Mouse (Mus musculus) limb, embryonic 14.5 days (tissue): ENCODE results near the gene Gm20388. TPM values are rescaled to one million over a fixed set of nuclear protein-coding genes. Genes with fewer than 3 reads are reported as not detected.

ENCODE experiments used
- ATAC-seq: fragments of 200-750 bp; cut with Nextera tagmentation; 2 replicates; pipeline ENCODE4 v1.8.0; 2017; ENCODE audit warnings: low read depth, moderate number of reproducible peaks, moderate TSS enrichment; ENCODE audit not compliant: low FRiP score
- DNase-seq: peaks from one replicate; pipeline ENCODE4 v3.0.0-alpha.2; 2015; ENCODE audit warnings: low spot score
- H3K27ac ChIP-seq: fragments of 300-500 bp; sonication (generic); replicated peaks from 2 replicates; pipeline ENCODE4 v1.5.1; 2014; ENCODE audit warnings: low read depth, mild to moderate bottlenecking, low read length, moderate library complexity, mixed read lengths
- H3K27me3 ChIP-seq: fragments of 300-500 bp; sonication (generic); 2 replicates; pipeline ENCODE4 v1.6.1; 2014; ENCODE audit warnings: low read length, mixed read lengths; ENCODE audit not compliant: control insufficient read depth, insufficient read depth
- H3K36me3 ChIP-seq: fragments of 300-500 bp; sonication (generic); 2 replicates; pipeline ENCODE4 v1.6.1; 2014; ENCODE audit warnings: mild to moderate bottlenecking, low read length, moderate library complexity, mixed read lengths; ENCODE audit not compliant: control insufficient read depth, insufficient read depth
- H3K4me1 ChIP-seq: fragments of 300-500 bp; sonication (generic); 2 replicates; pipeline ENCODE4 v1.6.1; 2014; ENCODE audit warnings: antibody characterized with exemption, low read length, mixed read lengths; ENCODE audit not compliant: control insufficient read depth, insufficient read depth
- H3K4me2 ChIP-seq: fragments of 300-500 bp; sonication (generic); replicated peaks from 2 replicates; pipeline ENCODE4 v1.6.1; 2014; ENCODE audit warnings: low read depth, mild to moderate bottlenecking, low read length, moderate library complexity; ENCODE audit not compliant: severe bottlenecking
- H3K4me3 ChIP-seq: fragments of 300-500 bp; sonication (generic); replicated peaks from 2 replicates; pipeline ENCODE4 v1.5.1; 2014; ENCODE audit warnings: low read length
- H3K9ac ChIP-seq: fragments of 300-500 bp; sonication (generic); 2 replicates; pipeline ENCODE4 v1.6.1; 2014; ENCODE audit warnings: mild to moderate bottlenecking, low read depth, low read length, moderate library complexity; ENCODE audit not compliant: severe bottlenecking
- H3K9me3 ChIP-seq: fragments of 300-500 bp; sonication (generic); 2 replicates; pipeline ENCODE4 v1.6.1; 2016; ENCODE audit warnings: low read length; ENCODE audit not compliant: control insufficient read depth
- POLR2A ChIP-seq: fragments of 200-500 bp; IDR thresholded peaks from 2 replicates; pipeline ENCODE4 v1.8.0; 2012; ENCODE audit warnings: inconsistent platforms, mild to moderate bottlenecking, moderate library complexity, borderline replicate concordance; ENCODE audit not compliant: insufficient read depth, insufficient read length; ENCODE audit errors: extremely low read depth
- WGBS: fragments of 180-500 bp; shearing (Covaris S2); extraction: QIAGEN DNeasy Blood & Tissue Kit; methylation state at CpG from one replicate; pipeline ENCODE4 v1.1.7; 2014; 5-methylcytosine and 5-hydroxymethylcytosine counted together
- polyA plus RNA-seq, 2 experiments: library from polyadenylated mRNA; depleted of rRNA in 1 of 2; stranded (reverse) in 1 of 2; unstranded in 1 of 2; fragments of >200 nt; fragmentation: Nextera tagmentation in 1 of 2; extraction: Ambion mirVana in 1 of 2; gene quantifications; 2 replicates each; pipeline versions ENCODE4 v1.2.1 to v1.2.3; 2012 to 2014

Gm20388 gene
- polyA plus RNA-seq, 2 experiments: 1.9 to 49.9 TPM

- DNase-seq (no peak), ATAC-seq (no peak)
- WGBS: 49% methylated on average over 24 of the region's 24 CpGs
- H3K27ac ChIP-seq: 0 out of 2 replicates have a peak overlapping the region, but pooled peaks have one; percentile 9
- no peaks in the 10 kb centered on the region for H3K27me3 ChIP-seq
- no peak for TF ChIP-seq POLR2A
- H3K4me3 ChIP-seq: no peak overlapping the region
- H3K4me1 ChIP-seq: peaks cover 36% of the 10 kb centered on the region
- no peak overlapping the region for H3K4me2 ChIP-seq
- H3K9me3 ChIP-seq: no peaks in the 10 kb centered on the region
- H3K9ac ChIP-seq: peak overlapping the region; percentile 34; the same call in 1 of the 2 replicates
- 0 out of 2 replicates have a peak, but pooled peaks cover 6% of the 10 kb centered on the region for H3K36me3 ChIP-seq
These were observed 2636.3 kb downstream of the Gm20388 start for GRCm38 (mm10) chr8:122546811-122547453.

- Histone ChIP-seq H3K4me3 (no peak overlapping the region), H3K27ac (no peak overlapping the region), H3K27me3 (no peaks in the 10 kb centered on the region), H3K4me2 (0 out of 2 replicates have a peak overlapping the region, but pooled peaks have one; percentile 7), H3K9ac (0 out of 2 replicates have a peak overlapping the region, but pooled peaks have one; percentile 34), H3K4me1 (peaks cover 36% of the 10 kb centered on the region), H3K36me3 (0 out of 2 replicates have a peak, but pooled peaks cover 6% of the 10 kb centered on the region), H3K9me3 (no peaks in the 10 kb centered on the region)
- WGBS: 20% methylated on average over 5 of the region's 5 CpGs
- DNase-seq: no peak
- no peak for ATAC-seq
- TF ChIP-seq POLR2A: no peak
These were observed 2637.2 kb downstream of the Gm20388 start for GRCm38 (mm10) chr8:122547815-122548214.

- WGBS: 60% methylated on average over 13 of the region's 13 CpGs
- no peak for DNase-seq
These were observed 2637.7 kb downstream of the Gm20388 start for GRCm38 (mm10) chr8:122548331-122548730.

DNA sequence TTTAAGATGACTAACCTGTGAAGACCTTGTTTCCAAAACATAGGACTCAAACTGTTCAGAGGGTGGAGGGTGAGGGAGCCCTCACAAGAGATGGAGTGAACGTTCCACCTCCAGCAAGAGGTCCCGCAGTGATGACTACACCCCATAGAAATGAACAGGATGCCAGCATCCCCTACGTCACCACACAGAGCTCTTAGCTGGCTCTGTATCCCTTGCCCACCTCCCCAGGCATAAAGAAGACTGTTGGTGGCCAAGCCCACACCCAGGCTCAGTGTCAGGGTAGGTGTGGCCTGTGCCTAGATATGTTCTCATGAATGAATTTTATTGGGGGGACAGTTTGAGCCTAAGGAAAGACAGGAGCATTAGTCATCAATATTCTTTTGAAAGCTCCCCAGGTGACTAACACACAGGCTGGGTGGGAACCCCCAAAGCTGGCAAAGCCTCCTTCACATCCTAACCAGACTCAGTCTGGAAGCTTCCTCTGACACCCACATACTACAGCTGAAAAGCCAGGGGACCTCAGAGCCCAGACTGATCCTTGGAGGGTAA lies 2638.3 kb downstream of the Gm20388 start:
- Histone ChIP-seq H3K4me1 (peaks cover 36% of the 10 kb centered on the region), H3K27ac (no peak overlapping the region), H3K9me3 (no peaks in the 10 kb centered on the region), H3K9ac (no peak overlapping the region), H3K36me3 (no peaks in the 10 kb centered on the region), H3K4me2 (peak overlapping the region; percentile 88), H3K4me3 (no peak overlapping the region), H3K27me3 (no peaks in the 10 kb centered on the region)
- DNase-seq: no peak
- no peak for TF ChIP-seq POLR2A
- 69% methylated on average over 3 of the region's 3 CpGs for WGBS
- ATAC-seq: no peak

More at GRCm38 (mm10) chr8:122548331-122548730, 2637.7 kb downstream of the Gm20388 start:
- no peak for ATAC-seq
- Histone ChIP-seq H3K9me3 (no peaks in the 10 kb centered on the region), H3K4me1 (peaks cover 36% of the 10 kb centered on the region), H3K4me3 (no peak overlapping the region), H3K4me2 (no peak overlapping the region), H3K9ac (0 out of 2 replicates have a peak overlapping the region, but pooled peaks have one; percentile 7), H3K36me3 (0 out of 2 replicates have a peak, but pooled peaks cover 4% of the 10 kb centered on the region), H3K27ac (no peak overlapping the region), H3K27me3 (no peaks in the 10 kb centered on the region)
- no peak for TF ChIP-seq POLR2A

DNA sequence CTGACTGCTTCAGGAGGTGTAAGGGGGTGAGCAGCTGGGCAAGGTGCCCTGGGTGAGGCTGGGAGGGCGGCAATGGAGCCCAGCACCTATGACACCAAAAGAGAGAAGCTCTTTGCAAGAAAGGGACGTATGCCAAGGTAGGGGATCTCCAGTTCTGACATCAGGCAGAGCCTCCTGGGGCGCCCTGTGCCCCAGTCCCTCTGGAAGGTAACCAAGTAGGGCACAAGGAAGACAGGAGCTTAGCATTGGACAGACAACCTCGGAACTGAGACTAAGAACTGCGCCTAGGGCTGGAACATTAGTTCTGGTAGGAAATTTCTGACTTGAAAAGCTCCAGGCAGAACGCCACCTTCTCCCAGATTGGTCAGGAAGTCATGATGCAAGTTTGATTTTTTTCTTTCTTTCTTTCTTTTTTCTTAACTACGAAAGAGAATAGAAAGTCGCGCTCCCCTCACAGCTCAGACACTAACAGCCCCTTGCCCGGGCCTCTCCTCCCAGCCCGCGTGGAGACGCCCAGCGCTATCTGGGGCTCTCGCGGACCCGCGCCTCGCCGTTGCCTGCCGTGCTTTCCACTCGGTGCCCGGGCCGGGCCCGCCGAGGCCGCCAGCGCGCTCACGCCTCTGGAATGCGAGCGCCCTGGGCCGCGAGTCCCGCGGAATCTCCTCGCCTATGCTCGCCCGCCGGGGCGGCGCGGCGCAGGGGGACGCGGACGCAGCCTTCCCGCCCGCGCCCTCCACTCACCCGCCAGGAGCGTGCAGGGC lies 2639.8 kb downstream of the Gm20388 start:
- peak overlapping the region; percentile 89 for H3K27ac ChIP-seq
- DNase-seq (peak; percentile 39), ATAC-seq (peak; percentile 54)
- no peaks in the 10 kb centered on the region for H3K9me3 ChIP-seq
- H3K27me3 ChIP-seq: no peaks in the 10 kb centered on the region
- WGBS: 3% methylated on average over 48 of the region's 52 CpGs
- no peaks in the 10 kb centered on the region for H3K36me3 ChIP-seq
- peak overlapping the region; percentile 88 for H3K4me2 ChIP-seq
- H3K9ac ChIP-seq: peak overlapping the region; percentile 89
- peaks cover 39% of the 10 kb centered on the region for H3K4me1 ChIP-seq
- peak overlapping the region; percentile 73 for H3K4me3 ChIP-seq
- TF ChIP-seq POLR2A: no peak
